Mouse (Mus musculus): ENCODE results near the gene Gm37240.
"Not testable (repeated sequence)": the region's sequence is repeated elsewhere in the genome, so short reads cannot be mapped to it uniquely, and the experiment has no call there.

The Gm37240 gene

DNA sequence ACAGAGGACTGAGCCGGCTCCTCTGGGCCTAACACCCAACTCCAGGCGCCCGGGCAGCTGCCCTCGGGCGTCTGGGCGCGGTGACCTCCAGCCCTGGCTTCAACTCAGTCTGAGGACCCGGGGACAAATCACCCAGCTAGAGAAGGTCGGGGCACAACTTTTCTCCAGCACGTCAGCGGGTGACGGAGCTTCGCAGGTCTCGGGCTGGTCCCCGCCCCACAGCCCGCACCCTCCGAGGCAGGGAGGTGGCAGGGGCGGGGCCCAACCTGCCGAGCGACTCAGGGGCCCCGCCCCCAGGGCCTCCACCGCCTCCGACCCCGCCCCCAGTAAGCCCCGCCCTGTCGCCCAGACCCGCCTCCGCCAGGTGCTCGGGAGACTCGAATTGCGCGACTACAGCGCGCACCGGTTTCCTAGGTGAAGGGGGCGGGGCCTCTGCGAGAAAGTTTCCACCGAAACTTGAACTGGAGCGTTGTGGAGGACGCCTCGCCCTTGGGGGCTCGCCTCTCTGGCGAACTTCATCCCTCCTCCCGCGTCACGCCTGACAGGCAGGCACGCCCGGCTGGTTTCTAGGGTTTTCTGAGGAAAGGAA lies at the start of gene Gm37240, which contains the start of gene Glt28d2:
Gene Gm37240, minus strand, starts transcription at position 280 of the 589 bp plus-strand sequence.
Gene Glt28d2, minus strand, starts transcription at position 278 of the 589 bp plus-strand sequence.
- DNase-seq = peak; percentile 29

GRCm38 (mm10) chr3:85933586-85933985 lies 46.3 kb upstream of the Gm37240 start:
- DNase-seq = no peak

DNA sequence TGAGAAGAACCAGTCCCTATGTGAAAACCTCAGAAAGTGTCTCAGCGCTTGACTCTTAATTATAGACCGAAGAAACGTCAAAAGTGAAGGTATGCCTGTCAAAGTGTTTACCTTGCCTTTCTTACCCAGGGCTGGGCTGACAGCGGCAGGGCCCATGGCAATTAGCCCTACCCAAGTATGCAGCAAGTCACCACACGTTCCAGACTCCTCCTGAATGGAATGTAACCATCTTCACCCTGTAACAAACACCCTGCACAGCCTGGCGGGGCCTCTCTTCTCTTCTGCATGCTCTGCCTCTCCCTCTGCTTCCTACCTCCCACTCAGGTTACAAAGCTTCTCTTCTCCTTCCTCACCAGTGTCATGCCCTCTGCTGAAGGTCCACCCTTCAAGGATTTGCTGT lies 44.5 kb upstream of the Gm37240 start:
- no peak for DNase-seq

GRCm38 (mm10) chr3:85930671-85931255 lies 43.4 kb upstream of the Gm37240 start:
- no peak for DNase-seq

GRCm38 (mm10) chr3:85929711-85930110 lies 42.4 kb upstream of the Gm37240 start:
- DNase-seq = no peak

DNA sequence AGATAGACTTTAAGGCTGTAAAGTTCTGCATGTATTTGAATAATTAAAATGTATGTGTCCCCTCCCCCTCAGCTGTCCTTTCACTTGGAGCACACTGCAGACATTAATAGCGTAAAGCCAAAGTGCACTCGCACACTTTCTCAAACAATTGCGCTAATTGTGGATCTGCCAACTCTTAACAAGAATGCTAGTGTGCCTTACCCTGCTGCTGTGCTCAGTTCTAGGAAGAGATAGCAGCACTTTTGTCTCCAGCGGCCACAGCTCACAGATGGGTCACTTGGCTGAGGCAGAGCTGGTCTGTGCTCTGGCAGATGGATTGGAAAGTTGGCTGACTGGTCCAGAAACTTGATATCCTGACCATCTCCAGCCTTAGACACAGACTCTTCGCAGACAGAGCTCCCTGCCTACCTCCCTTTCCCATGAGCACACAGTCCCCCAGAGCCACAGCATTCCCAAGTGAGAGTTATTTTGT lies 40.9 kb upstream of the Gm37240 start:
- DNase-seq = peak; percentile 18

DNA sequence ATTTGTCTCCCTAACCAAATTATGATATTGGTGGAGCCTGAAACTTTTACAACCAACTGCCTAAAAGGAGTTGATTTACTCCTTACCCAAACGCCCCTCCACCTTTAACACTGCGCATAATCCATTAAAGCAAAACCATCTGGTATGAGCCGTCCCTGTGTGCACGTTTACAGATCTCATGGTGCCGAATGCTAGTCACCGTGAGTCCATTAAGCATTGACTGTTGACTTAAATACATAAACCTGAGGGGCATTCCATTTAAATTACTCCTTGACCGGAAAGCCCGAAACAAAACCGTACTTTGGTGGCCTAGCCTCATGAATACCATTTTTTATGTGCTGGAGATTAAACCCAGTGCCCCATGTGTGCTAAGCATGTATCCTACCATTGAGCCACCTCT lies 40.0 kb upstream of the Gm37240 start:
- no peak for DNase-seq

DNA sequence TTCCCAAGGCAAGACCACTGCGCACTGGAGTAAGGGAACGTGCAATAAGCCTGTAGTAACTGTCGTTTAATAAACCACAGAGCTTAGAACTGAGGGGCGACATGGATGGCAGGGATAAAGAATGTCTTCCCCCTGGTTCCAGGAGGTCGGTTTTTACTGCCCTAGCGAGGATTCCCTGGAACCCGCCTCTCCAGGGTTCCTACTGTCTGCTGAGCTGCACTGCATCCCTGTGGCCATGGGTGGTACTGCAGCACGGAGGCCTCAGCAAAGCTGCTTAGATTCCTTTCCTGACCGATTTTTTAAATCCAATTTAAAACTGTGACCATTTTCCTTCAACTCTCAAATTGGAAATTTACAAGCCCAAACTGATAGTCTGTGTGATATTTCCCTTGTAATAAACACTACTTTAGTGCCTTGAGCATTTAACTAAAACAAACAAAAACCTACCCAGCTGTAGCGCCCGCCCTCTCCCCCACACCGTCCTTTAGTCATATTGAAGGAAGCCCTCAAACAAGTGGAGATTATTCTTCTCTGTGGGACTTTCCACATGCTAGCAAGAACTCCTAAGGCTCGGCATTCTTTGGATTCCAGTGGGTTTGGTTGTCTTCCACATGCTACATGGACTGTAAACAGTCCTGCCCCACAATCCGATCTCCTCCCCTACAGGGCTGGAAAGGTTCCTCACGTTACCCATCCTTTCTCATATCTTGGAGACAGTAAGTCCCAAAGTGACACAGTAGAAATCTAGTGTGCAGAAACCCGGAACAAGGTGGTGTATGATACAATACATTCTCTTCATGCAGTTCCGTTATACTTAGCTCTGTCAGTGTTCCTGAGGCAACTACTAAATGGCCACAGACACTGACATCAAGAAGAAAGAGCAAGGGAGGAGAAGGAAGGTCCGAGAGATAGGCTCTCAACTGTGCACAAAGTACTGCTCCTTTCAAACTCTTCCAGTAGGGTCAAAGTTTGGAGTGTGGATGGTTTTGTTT lies 36.9 kb upstream of the Gm37240 start:
- peak; percentile 64 for DNase-seq

DNA sequence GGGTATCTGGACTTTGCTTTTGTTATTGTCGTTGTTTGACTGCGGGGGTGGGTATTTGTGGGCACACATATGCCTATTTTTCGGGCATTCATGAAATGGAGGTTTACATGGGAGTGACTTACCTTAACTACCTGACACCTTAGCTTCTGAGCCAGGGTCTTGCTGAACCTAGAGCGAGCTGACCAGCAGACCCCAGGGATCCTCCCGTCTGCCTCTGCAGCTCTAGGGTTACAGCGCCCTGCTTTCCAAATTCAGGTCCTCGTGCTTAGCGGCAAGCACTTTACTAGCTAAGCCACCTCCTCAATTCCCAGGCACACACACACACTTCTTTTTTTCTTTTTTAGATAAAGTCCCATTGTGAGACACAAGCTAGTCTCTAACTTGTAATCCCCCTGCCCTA lies 36.0 kb upstream of the Gm37240 start:
- DNase-seq = no peak

DNA sequence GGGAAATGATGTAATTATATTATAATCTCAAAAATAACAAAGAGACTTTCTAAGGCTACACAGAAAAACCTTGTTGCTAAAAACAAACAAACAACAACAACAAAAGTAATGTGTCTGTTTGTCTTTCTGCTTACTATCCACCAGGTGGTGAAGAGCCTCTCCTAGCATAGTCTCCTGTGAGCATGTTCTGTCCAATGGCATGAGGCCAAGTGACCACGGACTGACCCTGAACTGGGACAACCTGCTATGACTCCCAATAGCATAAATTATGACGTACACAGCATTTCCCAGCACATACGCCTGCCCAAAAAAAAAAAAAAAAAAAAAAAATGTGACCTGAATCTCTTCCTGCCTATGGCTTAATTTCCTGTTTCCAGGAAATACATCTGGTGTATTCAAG lies 35.0 kb upstream of the Gm37240 start:
- DNase-seq = no peak

- not testable (repeated sequence) for DNase-seq
Measured at GRCm38 (mm10) chr3:85920671-85921070, 33.4 kb upstream of the Gm37240 start.

DNA sequence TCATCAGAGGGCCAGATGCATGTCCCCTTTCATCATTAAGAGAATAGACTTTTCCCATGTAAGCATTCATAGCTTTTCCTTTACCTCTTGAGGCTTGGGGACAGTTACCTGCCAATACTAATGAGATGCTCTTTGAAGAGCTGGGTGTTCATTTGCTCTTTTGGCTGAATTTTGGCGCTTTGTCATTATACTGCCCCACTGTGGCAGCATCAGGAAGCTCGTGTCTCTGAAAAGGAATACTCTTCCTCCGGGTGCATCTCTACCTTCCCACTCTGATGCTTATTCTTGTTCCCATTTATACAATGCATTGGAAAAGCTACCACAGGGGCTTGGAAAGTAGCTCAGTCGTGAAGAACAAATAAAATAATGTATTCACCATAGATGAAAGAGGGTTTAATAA lies 30.3 kb upstream of the Gm37240 start:
- peak; percentile 34 for DNase-seq

DNA sequence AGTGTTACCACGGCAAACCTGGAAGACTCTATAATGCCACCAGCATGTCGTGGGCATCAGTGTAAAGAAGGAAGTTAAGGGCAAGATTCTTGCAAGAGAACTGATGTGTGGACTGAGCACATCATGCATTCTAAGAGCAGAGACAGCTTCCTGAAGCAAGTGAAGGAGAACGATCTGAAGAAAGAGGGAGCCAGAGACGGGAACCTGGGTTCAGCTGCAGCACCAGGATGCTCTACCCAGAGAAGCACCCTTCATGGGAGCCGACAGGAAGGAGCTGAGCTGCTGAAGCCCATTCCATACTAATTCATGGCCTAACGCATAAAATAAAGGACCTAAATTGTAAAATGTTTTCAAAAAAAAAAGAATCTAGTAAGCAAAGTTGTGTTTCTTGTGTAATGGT lies 27.5 kb upstream of the Gm37240 start:
- no peak for DNase-seq

GRCm38 (mm10) chr3:85907136-85907535 lies 19.8 kb upstream of the Gm37240 start:
- DNase-seq = no peak

- no peak for DNase-seq
Measured at GRCm38 (mm10) chr3:85904371-85904770, 17.1 kb upstream of the Gm37240 start.

GRCm38 (mm10) chr3:85895020-85895419 lies 7.7 kb upstream of the Gm37240 start:
- no peak for DNase-seq

GRCm38 (mm10) chr3:85891571-85891970 lies 4.3 kb upstream of the Gm37240 start:
- DNase-seq = no peak

GRCm38 (mm10) chr3:85888221-85888671 lies 928 bp upstream of the Gm37240 start:
- DNase-seq = peak; percentile 3

- DNase-seq = no peak
Measured at GRCm38 (mm10) chr3:85886636-85887238, 581 bp downstream of the Gm37240 start.

- DNase-seq = no peak
Measured at GRCm38 (mm10) chr3:85885906-85886305, 1.4 kb downstream of the Gm37240 start.

- no peak for DNase-seq
Measured at GRCm38 (mm10) chr3:85880687-85881086, 6.6 kb downstream of the Gm37240 start.

GRCm38 (mm10) chr3:85880068-85880467 lies 7.2 kb downstream of the Gm37240 start:
- no peak for DNase-seq

DNA sequence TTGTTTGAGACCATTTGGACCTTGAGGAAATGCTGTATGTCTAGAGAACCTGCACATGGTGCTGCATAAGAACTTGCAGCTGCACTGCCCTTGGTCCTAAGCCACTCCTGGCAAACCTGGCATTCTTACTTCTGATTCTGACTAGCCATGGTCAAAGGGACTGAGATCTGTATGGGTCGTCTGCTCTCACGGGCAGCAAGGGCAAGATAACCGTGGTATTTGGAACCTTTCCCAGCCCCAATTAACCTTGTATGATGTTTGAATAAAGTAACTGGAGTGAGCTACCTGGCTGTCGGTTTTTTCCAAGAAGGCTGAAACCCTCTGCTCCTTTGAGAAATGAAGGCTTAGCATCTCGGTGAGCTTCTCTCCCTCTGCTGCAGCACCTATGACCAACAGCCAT lies 8.4 kb downstream of the Gm37240 start:
- no peak for DNase-seq
